Mouse (Mus musculus): ENCODE data around the gene Srsf3.

- TF ChIP-seq CTCF (IDR thresholded peaks at IDR 0.05; ENCODE audit: extremely low read depth, insufficient read length, insufficient replicate concordance, low read depth, low read length) (no peak), POLR2A (IDR thresholded peaks at IDR 0.05; ENCODE audit: low read depth, low read length) (no peak)
Measured at GRCm38 (mm10) chr17:29056207-29056606, 23.8 kb downstream of the Srsf3 start.
